Mouse (Mus musculus): Measurements from ENCODE around the gene Tmem108. TPM values are rescaled to one million over a fixed set of nuclear protein-coding genes. Genes with fewer than 3 reads are reported as not detected.
A peak's percentile ranks its signal among the peaks of the same experiment; 100 is the strongest.

Gene Tmem108
- polyA plus RNA-seq, 1 experiment from 2014 or later: 8.5 TPM

- ATAC-seq (ENCODE audit: insufficient number of reproducible peaks, low FRiP score, low TSS enrichment, low read depth): no peak
These were observed 41.6 kb downstream of the Tmem108 start for GRCm38 (mm10) chr9:103720021-103720420.

GRCm38 (mm10) chr9:103716002-103716401 is 45.6 kb downstream of the Tmem108 start:
- ATAC-seq (ENCODE audit: insufficient number of reproducible peaks, low FRiP score, low TSS enrichment, low read depth): no peak
- no peak overlapping the region for H3K4me2 ChIP-seq (replicated peaks)
- no peaks in the 10 kb centered on the region for H3K9me3 ChIP-seq (replicated peaks)
- no peaks in the 10 kb centered on the region for H3K4me1 ChIP-seq
- H3K36me3 ChIP-seq: no peaks in the 10 kb centered on the region
- 88% methylated on average over 13 of the region's 13 CpGs for WGBS
- H3K27ac ChIP-seq (replicated peaks): no peak overlapping the region
- H3K27me3 ChIP-seq: no peaks in the 10 kb centered on the region
- H3K9ac ChIP-seq: no peak overlapping the region
- no peak overlapping the region for H3K4me3 ChIP-seq (replicated peaks)

More at GRCm38 (mm10) chr9:103720021-103720420, 41.6 kb downstream of the Tmem108 start:
- H3K9me3 ChIP-seq (replicated peaks): no peaks in the 10 kb centered on the region
- H3K4me2 ChIP-seq (replicated peaks): no peak overlapping the region
- H3K4me1 ChIP-seq: no peaks in the 10 kb centered on the region
- no peaks in the 10 kb centered on the region for H3K36me3 ChIP-seq
- H3K4me3 ChIP-seq (replicated peaks): no peak overlapping the region
- no peak overlapping the region for H3K9ac ChIP-seq
- no peak overlapping the region for H3K27ac ChIP-seq (replicated peaks)
- no peaks in the 10 kb centered on the region for H3K27me3 ChIP-seq
- WGBS: 84% methylated on average over 11 of the region's 11 CpGs

- Histone ChIP-seq H3K9ac (no peak overlapping the region), H3K4me3 (replicated peaks) (no peak overlapping the region), H3K9me3 (replicated peaks) (no peaks in the 10 kb centered on the region), H3K27me3 (no peaks in the 10 kb centered on the region), H3K4me1 (no peaks in the 10 kb centered on the region), H3K4me2 (replicated peaks) (no peak overlapping the region), H3K36me3 (no peaks in the 10 kb centered on the region), H3K27ac (replicated peaks) (no peak overlapping the region)
- no peak for ATAC-seq (ENCODE audit: insufficient number of reproducible peaks, low FRiP score, low TSS enrichment, low read depth)
- WGBS: 92% methylated on average over 4 of the region's 4 CpGs
These were observed 46.3 kb downstream of the Tmem108 start for GRCm38 (mm10) chr9:103715352-103715751.

GRCm38 (mm10) chr9:103713230-103713629 is 48.4 kb downstream of the Tmem108 start:
- ATAC-seq (ENCODE audit: insufficient number of reproducible peaks, low FRiP score, low TSS enrichment, low read depth): no peak
- Histone ChIP-seq H3K4me3 (replicated peaks) (no peak overlapping the region), H3K36me3 (no peaks in the 10 kb centered on the region), H3K4me1 (no peaks in the 10 kb centered on the region), H3K9ac (no peak overlapping the region), H3K9me3 (replicated peaks) (no peaks in the 10 kb centered on the region), H3K4me2 (replicated peaks) (no peak overlapping the region), H3K27ac (replicated peaks) (no peak overlapping the region), H3K27me3 (no peaks in the 10 kb centered on the region)
- 76% methylated on average over 4 of the region's 4 CpGs for WGBS

GRCm38 (mm10) chr9:103712711-103713110 is 48.9 kb downstream of the Tmem108 start:
- Histone ChIP-seq H3K9ac (no peak overlapping the region), H3K4me1 (no peaks in the 10 kb centered on the region), H3K4me3 (replicated peaks) (no peak overlapping the region), H3K4me2 (replicated peaks) (no peak overlapping the region), H3K27me3 (no peaks in the 10 kb centered on the region), H3K27ac (replicated peaks) (no peak overlapping the region), H3K9me3 (replicated peaks) (no peaks in the 10 kb centered on the region), H3K36me3 (no peaks in the 10 kb centered on the region)
- no peak for ATAC-seq (ENCODE audit: insufficient number of reproducible peaks, low FRiP score, low TSS enrichment, low read depth)
- WGBS: 62% methylated on average over 7 of the region's 7 CpGs

- WGBS: 36% methylated on average over 3 of the region's 3 CpGs
- peak; percentile 54 for ATAC-seq (ENCODE audit: insufficient number of reproducible peaks, low FRiP score, low TSS enrichment, low read depth)
- Histone ChIP-seq H3K9me3 (replicated peaks) (no peaks in the 10 kb centered on the region), H3K36me3 (no peaks in the 10 kb centered on the region), H3K4me3 (replicated peaks) (no peak overlapping the region), H3K9ac (no peak overlapping the region), H3K27ac (replicated peaks) (no peak overlapping the region), H3K4me1 (no peaks in the 10 kb centered on the region), H3K27me3 (no peaks in the 10 kb centered on the region), H3K4me2 (replicated peaks) (no peak overlapping the region)
These were observed 51.9 kb downstream of the Tmem108 start for GRCm38 (mm10) chr9:103709694-103710093.

- WGBS: 70% methylated on average over 16 of the region's 16 CpGs
These were observed 53.0 kb downstream of the Tmem108 start for GRCm38 (mm10) chr9:103708514-103709173.

GRCm38 (mm10) chr9:103707857-103708256 is 53.8 kb downstream of the Tmem108 start:
- no peak for ATAC-seq (ENCODE audit: insufficient number of reproducible peaks, low FRiP score, low TSS enrichment, low read depth)
- Histone ChIP-seq H3K9me3 (replicated peaks) (no peaks in the 10 kb centered on the region), H3K27ac (replicated peaks) (no peak overlapping the region), H3K36me3 (no peaks in the 10 kb centered on the region), H3K4me2 (replicated peaks) (no peak overlapping the region), H3K9ac (no peak overlapping the region), H3K4me1 (no peaks in the 10 kb centered on the region), H3K27me3 (no peaks in the 10 kb centered on the region), H3K4me3 (replicated peaks) (no peak overlapping the region)

More at GRCm38 (mm10) chr9:103708514-103709173, 53.0 kb downstream of the Tmem108 start:
- H3K4me2 ChIP-seq (replicated peaks): no peak overlapping the region
- no peak for ATAC-seq (ENCODE audit: insufficient number of reproducible peaks, low FRiP score, low TSS enrichment, low read depth)
- H3K27ac ChIP-seq (replicated peaks): no peak overlapping the region
- H3K9me3 ChIP-seq (replicated peaks): no peaks in the 10 kb centered on the region
- H3K4me3 ChIP-seq (replicated peaks): no peak overlapping the region
- H3K36me3 ChIP-seq: no peaks in the 10 kb centered on the region
- H3K4me1 ChIP-seq: no peaks in the 10 kb centered on the region
- no peaks in the 10 kb centered on the region for H3K27me3 ChIP-seq
- no peak overlapping the region for H3K9ac ChIP-seq

- Histone ChIP-seq H3K36me3 (no peaks in the 10 kb centered on the region), H3K27me3 (no peaks in the 10 kb centered on the region), H3K9ac (no peak overlapping the region), H3K9me3 (replicated peaks) (no peaks in the 10 kb centered on the region), H3K27ac (replicated peaks) (no peak overlapping the region), H3K4me3 (replicated peaks) (no peak overlapping the region), H3K4me1 (no peaks in the 10 kb centered on the region), H3K4me2 (replicated peaks) (no peak overlapping the region)
- 70% methylated on average over 8 of the region's 8 CpGs for WGBS
- ATAC-seq (ENCODE audit: insufficient number of reproducible peaks, low FRiP score, low TSS enrichment, low read depth): no peak
These were observed 54.4 kb downstream of the Tmem108 start for GRCm38 (mm10) chr9:103707000-103707790.

- Histone ChIP-seq H3K4me1 (no peaks in the 10 kb centered on the region), H3K27me3 (no peaks in the 10 kb centered on the region), H3K36me3 (no peaks in the 10 kb centered on the region), H3K4me2 (replicated peaks) (no peak overlapping the region), H3K9me3 (replicated peaks) (no peaks in the 10 kb centered on the region), H3K4me3 (replicated peaks) (no peak overlapping the region), H3K27ac (replicated peaks) (no peak overlapping the region), H3K9ac (no peak overlapping the region)
- 93% methylated on average over 4 of the region's 4 CpGs for WGBS
- ATAC-seq (ENCODE audit: insufficient number of reproducible peaks, low FRiP score, low TSS enrichment, low read depth): no peak
These were observed 55.9 kb downstream of the Tmem108 start for GRCm38 (mm10) chr9:103705717-103706116.

- no peak overlapping the region for H3K27ac ChIP-seq (replicated peaks)
These were observed 58.6 kb downstream of the Tmem108 start for GRCm38 (mm10) chr9:103703014-103703413.

More at GRCm38 (mm10) chr9:103703014-103703413, 58.6 kb downstream of the Tmem108 start:
- Histone ChIP-seq H3K36me3 (no peaks in the 10 kb centered on the region), H3K4me2 (replicated peaks) (no peak overlapping the region), H3K9me3 (replicated peaks) (no peaks in the 10 kb centered on the region), H3K27me3 (no peaks in the 10 kb centered on the region), H3K4me1 (no peaks in the 10 kb centered on the region), H3K4me3 (replicated peaks) (no peak overlapping the region), H3K9ac (no peak overlapping the region)
- no peak for ATAC-seq (ENCODE audit: insufficient number of reproducible peaks, low FRiP score, low TSS enrichment, low read depth)
- 84% methylated on average over 16 of the region's 16 CpGs for WGBS
